Mouse (Mus musculus) embryonic facial prominence, embryonic 12.5 days (tissue): ENCODE measurements around the gene Ntrk1. TPM values are rescaled to one million over a fixed set of nuclear protein-coding genes. Genes with fewer than 3 reads are reported as not detected.

ENCODE experiments used
- polyA plus RNA-seq: library from polyadenylated mRNA; unstranded; fragments of >200 nt; fragmentation: Nextera tagmentation; extraction: Ambion mirVana; gene quantifications from 2 replicates; pipeline ENCODE4 v1.2.1, GENCODE M21; 2016

Ntrk1 gene
- polyA plus RNA-seq, 1 experiment from 2014 or later: 40.0 TPM

Other genes with a start within 250 kb of the Ntrk1 start
- gene Arhgef11, start 177.6 kb downstream of the Ntrk1 start, polyA plus RNA-seq: 21.8 and 23.5 TPM in 2 replicates
- 0.28 and 0.31 TPM in 2 replicates for gene Lrrc71, start 46.5 kb downstream of the Ntrk1 start, polyA plus RNA-seq
- gene Insrr, start 1.8 kb upstream of the Ntrk1 start, polyA plus RNA-seq: 1.7 and 1.9 TPM in 2 replicates
- gene Pear1, start 29.1 kb upstream of the Ntrk1 start, polyA plus RNA-seq: 14.4 and 15.1 TPM in 2 replicates
- gene Sh2d2a, start 51.6 kb upstream of the Ntrk1 start, polyA plus RNA-seq: 0.08 TPM in 1 of 2 replicates, not detected in the other
- 15.5 and 16.0 TPM in 2 replicates for gene Prcc, start 90.4 kb upstream of the Ntrk1 start, polyA plus RNA-seq
- 246 and 270 TPM in 2 replicates for gene Hdgf, start 111.2 kb upstream of the Ntrk1 start, polyA plus RNA-seq
- 71.4 and 72.9 TPM in 2 replicates for gene Mrpl24, start 124.3 kb upstream of the Ntrk1 start, polyA plus RNA-seq
- gene Isg20l2, start 135.2 kb upstream of the Ntrk1 start, polyA plus RNA-seq: 75.4 and 80.1 TPM in 2 replicates
- 23.2 and 23.8 TPM in 2 replicates for gene Rrnad1, start 135.6 kb upstream of the Ntrk1 start, polyA plus RNA-seq
- gene Crabp2, start 153.5 kb upstream of the Ntrk1 start, polyA plus RNA-seq: 467 and 481 TPM in 2 replicates
- gene Nes, start 175.9 kb upstream of the Ntrk1 start, polyA plus RNA-seq: 40.0 and 42.0 TPM in 2 replicates
- 0.15 and 0.39 TPM in 2 replicates for gene Bcan, start 205.1 kb upstream of the Ntrk1 start, polyA plus RNA-seq
- gene Hapln2, start 232.4 kb upstream of the Ntrk1 start, polyA plus RNA-seq: 0.09 and 0.34 TPM in 2 replicates
- 32.7 and 34.6 TPM in 2 replicates for gene Gpatch4, start 247.9 kb upstream of the Ntrk1 start, polyA plus RNA-seq